Mouse (Mus musculus) liver (tissue): Measurements from ENCODE around the gene Atad1.
A peak's percentile ranks its signal among the peaks of the same experiment; 100 is the strongest.

Source experiments
- DNase-seq: peaks from one replicate; pipeline ENCODE4 v3.0.0-alpha.2; 2020; ENCODE audit warnings: mixed read lengths

Atad1 gene

GRCm38 (mm10) chr19:32665243-32665642, 74.3 kb downstream of the Atad1 start:
- no peak for DNase-seq

- DNase-seq = peak; percentile 46
Observed at GRCm38 (mm10) chr19:32662936-32663335, 76.7 kb downstream of the Atad1 start.

GRCm38 (mm10) chr19:32659346-32659745, 80.2 kb downstream of the Atad1 start:
- no peak for DNase-seq

GRCm38 (mm10) chr19:32653630-32654362, 85.8 kb downstream of the Atad1 start:
- DNase-seq = no peak

GRCm38 (mm10) chr19:32653122-32653521, 86.5 kb downstream of the Atad1 start:
- DNase-seq = no peak

- no peak for DNase-seq
Observed at GRCm38 (mm10) chr19:32651046-32651445, 88.5 kb downstream of the Atad1 start.

GRCm38 (mm10) chr19:32648019-32648571, 91.5 kb downstream of the Atad1 start:
- peak; percentile 27 for DNase-seq

- DNase-seq = no peak
Observed at GRCm38 (mm10) chr19:32646382-32646781, 93.2 kb downstream of the Atad1 start.

- DNase-seq = no peak
Observed at GRCm38 (mm10) chr19:32645939-32646338, 93.6 kb downstream of the Atad1 start.

GRCm38 (mm10) chr19:32643642-32644041, 95.9 kb downstream of the Atad1 start:
- no peak for DNase-seq

- no peak for DNase-seq
Observed at GRCm38 (mm10) chr19:32641995-32642394, 97.6 kb downstream of the Atad1 start.

GRCm38 (mm10) chr19:32641535-32641934, 98.1 kb downstream of the Atad1 start:
- DNase-seq = no peak

- DNase-seq = no peak
Observed at GRCm38 (mm10) chr19:32638276-32638903, 101.2 kb downstream of the Atad1 start.

- peak; percentile 46 for DNase-seq
Observed at GRCm38 (mm10) chr19:32637357-32638275, 102.0 kb downstream of the Atad1 start.

GRCm38 (mm10) chr19:32634916-32635315, 104.7 kb downstream of the Atad1 start:
- DNase-seq = no peak

GRCm38 (mm10) chr19:32628572-32629132, 110.9 kb downstream of the Atad1 start:
- DNase-seq = no peak

GRCm38 (mm10) chr19:32627631-32628030, 112.0 kb downstream of the Atad1 start:
- no peak for DNase-seq

GRCm38 (mm10) chr19:32626768-32627331, 112.7 kb downstream of the Atad1 start:
- peak; percentile 40 for DNase-seq

GRCm38 (mm10) chr19:32622142-32622541, 117.4 kb downstream of the Atad1 start:
- no peak for DNase-seq
